Mouse (Mus musculus) neural tube, embryonic 11.5 days (tissue): ENCODE measurements at regions not wholly inside any gene's neighbourhood (a gene's known extent, or its start where the extent isn't known, plus 50 kb on each side); places are given as distances from the start of the nearest gene placed in this dataset.

ENCODE experiments used
- ATAC-seq: fragments of 200-750 bp; cut with Nextera tagmentation; 2 replicates; pipeline ENCODE4 v1.8.0; 2017; ENCODE audit warnings: moderate number of reproducible peaks, mild to moderate bottlenecking, moderate TSS enrichment, moderate library complexity; ENCODE audit not compliant: insufficient read depth, low FRiP score, low TSS enrichment
- DNase-seq: peaks from one replicate; pipeline ENCODE4 v3.0.0-alpha.2; 2015; ENCODE audit warnings: low spot score
- H3K27ac ChIP-seq: fragments of 300-500 bp; sonication (generic); 2 replicates; pipeline ENCODE4 v1.5.1; 2014; ENCODE audit warnings: low read depth, mild to moderate bottlenecking, low read length
- H3K27me3 ChIP-seq: fragments of 300-500 bp; sonication (generic); 2 replicates; pipeline ENCODE4 v1.6.1; 2014; ENCODE audit warnings: mild to moderate bottlenecking, low read length, mixed read lengths; ENCODE audit not compliant: control insufficient read depth, insufficient read depth
- H3K36me3 ChIP-seq: fragments of 300-500 bp; sonication (generic); 2 replicates; pipeline ENCODE4 v1.6.1; 2014; ENCODE audit warnings: mild to moderate bottlenecking, low read length, moderate library complexity, mixed read lengths; ENCODE audit not compliant: control insufficient read depth, insufficient read depth
- H3K4me1 ChIP-seq: fragments of 300-500 bp; sonication (generic); 2 replicates; pipeline ENCODE4 v1.6.1; 2014; ENCODE audit warnings: low read length, mixed read lengths; ENCODE audit not compliant: control insufficient read depth, insufficient read depth
- H3K4me2 ChIP-seq: fragments of 300-500 bp; sonication (generic); 2 replicates; pipeline ENCODE4 v1.6.1; 2014; ENCODE audit warnings: low read depth, mild to moderate bottlenecking, moderate library complexity
- H3K4me3 ChIP-seq: fragments of 300-500 bp; sonication (generic); 2 replicates; pipeline ENCODE4 v1.5.1; 2014; ENCODE audit warnings: low read depth, low read length
- H3K9ac ChIP-seq: fragments of 300-500 bp; sonication (generic); 2 replicates; pipeline ENCODE4 v1.6.1; 2014; ENCODE audit warnings: mild to moderate bottlenecking, low read length
- H3K9me3 ChIP-seq: fragments of 300-500 bp; sonication (generic); 2 replicates; pipeline ENCODE4 v1.6.1; 2016; ENCODE audit warnings: low read length; ENCODE audit not compliant: control insufficient read depth
- WGBS: fragments of 180-500 bp; shearing (Covaris S2); extraction: QIAGEN DNeasy Blood & Tissue Kit; methylation state at CpG from one replicate; pipeline ENCODE4 v1.1.7; 2014; 5-methylcytosine and 5-hydroxymethylcytosine counted together

DNA sequence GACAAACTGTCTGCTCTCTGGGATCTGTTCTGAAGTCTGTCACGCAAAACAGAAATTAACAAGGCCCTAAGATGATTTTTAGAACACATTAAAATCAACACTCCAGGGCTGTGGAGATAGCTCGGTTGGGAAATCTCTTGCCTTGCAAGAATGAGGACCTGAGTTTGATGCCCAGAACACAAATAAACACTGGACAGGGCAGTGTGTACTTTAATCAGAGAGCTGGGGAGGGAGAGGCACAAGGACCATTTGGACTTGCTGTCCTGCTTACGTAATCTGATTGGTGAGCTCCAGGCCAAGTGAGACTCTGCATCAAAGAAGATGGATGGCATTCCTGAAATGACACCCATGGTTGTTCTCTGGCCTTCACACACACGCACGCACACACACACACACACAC lies 111.2 kb upstream of the Stac start:
- Histone ChIP-seq H3K27ac (no peak overlapping the region), H3K9ac (no peak overlapping the region), H3K4me2 (no peak overlapping the region), H3K27me3 (no peaks in the 10 kb centered on the region), H3K4me3 (no peak overlapping the region), H3K4me1 (no peaks in the 10 kb centered on the region), H3K9me3 (no peaks in the 10 kb centered on the region), H3K36me3 (no peaks in the 10 kb centered on the region)
- DNase-seq (no peak), ATAC-seq (no peak)
- WGBS, result 83% methylated on average over 5 of the region's 5 CpGs

- no peak overlapping the region for H3K4me3 ChIP-seq
- WGBS, result 88% methylated on average over 5 of the region's 5 CpGs
- H3K9ac ChIP-seq, result no peak overlapping the region
- H3K9me3 ChIP-seq, result no peaks in the 10 kb centered on the region
- DNase-seq, result no peak
- no peak overlapping the region for H3K4me2 ChIP-seq
- no peak overlapping the region for H3K27ac ChIP-seq
- no peaks in the 10 kb centered on the region for H3K27me3 ChIP-seq
- no peaks in the 10 kb centered on the region for H3K4me1 ChIP-seq
- no peaks in the 10 kb centered on the region for H3K36me3 ChIP-seq
- ATAC-seq, result no peak
Measured at GRCm38 (mm10) chr9:111800869-111801268, 110.7 kb upstream of the Stac start.

GRCm38 (mm10) chr9:111778981-111779380 lies 88.8 kb upstream of the Stac start:
- no peak overlapping the region for H3K4me3 ChIP-seq
- DNase-seq, result no peak
- 90% methylated on average over 3 of the region's 3 CpGs for WGBS
- no peak overlapping the region for H3K9ac ChIP-seq
- H3K9me3 ChIP-seq, result no peaks in the 10 kb centered on the region
- ATAC-seq, result no peak
- no peak overlapping the region for H3K4me2 ChIP-seq
- no peaks in the 10 kb centered on the region for H3K27me3 ChIP-seq
- H3K27ac ChIP-seq, result no peak overlapping the region
- no peaks in the 10 kb centered on the region for H3K36me3 ChIP-seq
- H3K4me1 ChIP-seq, result no peaks in the 10 kb centered on the region

DNA sequence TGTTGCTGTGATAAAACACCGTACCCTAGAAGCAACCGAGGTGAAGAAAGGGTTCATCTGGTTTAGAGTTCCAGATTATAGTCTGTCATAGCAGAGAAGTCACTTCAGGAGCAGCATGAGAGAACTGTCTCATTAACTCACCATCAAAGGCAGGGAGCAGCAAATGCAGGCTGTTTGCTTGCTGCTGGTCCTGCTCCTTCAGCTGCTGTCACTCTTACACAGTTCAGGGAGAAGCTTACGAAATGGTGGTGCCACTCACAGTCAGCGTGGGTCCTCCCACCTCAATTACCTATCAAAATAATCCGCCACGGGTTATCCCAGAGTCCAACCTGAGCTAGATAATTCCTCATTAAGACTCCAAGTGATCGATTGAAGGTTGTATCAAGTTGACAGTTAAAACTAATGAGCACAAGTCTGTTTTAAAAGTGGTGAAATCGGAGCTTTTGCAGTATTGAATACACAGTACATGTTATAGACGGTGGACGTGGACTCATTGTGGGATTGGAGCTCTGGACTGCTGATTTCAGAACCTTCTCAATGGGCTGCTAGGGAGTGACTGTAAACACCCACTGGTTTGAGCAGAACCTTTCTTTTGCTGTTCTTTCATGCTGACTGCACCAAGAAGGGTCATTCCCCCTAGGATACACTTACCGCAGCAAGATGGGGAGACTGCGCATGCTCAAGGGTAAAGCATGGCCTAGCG lies 87.4 kb upstream of the Stac start:
- DNase-seq (no peak), ATAC-seq (no peak)
- Histone ChIP-seq H3K27me3 (no peaks in the 10 kb centered on the region), H3K27ac (no peak overlapping the region), H3K4me3 (no peak overlapping the region), H3K9me3 (no peaks in the 10 kb centered on the region), H3K36me3 (no peaks in the 10 kb centered on the region), H3K9ac (no peak overlapping the region), H3K4me2 (no peak overlapping the region), H3K4me1 (no peaks in the 10 kb centered on the region)
- WGBS, result 87% methylated on average over 13 of the region's 13 CpGs

GRCm38 (mm10) chr9:111774229-111774628 lies 84.1 kb upstream of the Stac start:
- ATAC-seq (no peak), DNase-seq (no peak)
- H3K4me1 ChIP-seq, result no peaks in the 10 kb centered on the region
- H3K4me3 ChIP-seq, result no peak overlapping the region
- no peaks in the 10 kb centered on the region for H3K9me3 ChIP-seq
- H3K9ac ChIP-seq, result no peak overlapping the region
- no peak overlapping the region for H3K27ac ChIP-seq
- no peaks in the 10 kb centered on the region for H3K36me3 ChIP-seq
- H3K4me2 ChIP-seq, result no peak overlapping the region
- no peaks in the 10 kb centered on the region for H3K27me3 ChIP-seq
- WGBS, result 87% methylated on average over 4 of the region's 4 CpGs

GRCm38 (mm10) chr9:111762653-111763468 lies 72.7 kb upstream of the Stac start:
- Histone ChIP-seq H3K9me3 (no peaks in the 10 kb centered on the region), H3K4me2 (no peak overlapping the region), H3K27me3 (no peaks in the 10 kb centered on the region), H3K9ac (no peak overlapping the region), H3K4me3 (no peak overlapping the region), H3K36me3 (no peaks in the 10 kb centered on the region), H3K27ac (no peak overlapping the region), H3K4me1 (no peaks in the 10 kb centered on the region)
- 79% methylated on average over 11 of the region's 11 CpGs for WGBS
- DNase-seq (no peak), ATAC-seq (no peak)

DNA sequence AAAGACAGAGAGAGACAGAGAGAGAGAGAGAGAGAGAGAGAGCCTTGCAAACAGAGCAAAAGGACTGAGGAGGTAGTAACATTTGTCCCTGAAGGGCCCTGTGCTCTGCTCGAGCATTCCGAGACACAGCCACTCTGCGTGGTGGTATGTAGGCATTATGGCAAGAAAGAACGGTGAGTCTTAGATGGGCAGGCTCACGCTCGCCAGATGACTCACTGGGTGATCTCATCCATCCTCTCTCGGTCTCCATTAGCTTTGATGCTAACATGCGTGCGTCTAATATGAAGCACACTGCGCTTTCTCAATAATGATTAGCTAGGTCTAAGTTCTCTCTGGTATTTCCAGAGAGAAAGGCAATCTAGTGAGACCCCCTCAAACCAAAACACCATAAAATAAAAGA lies 65.1 kb upstream of the Stac start:
- no peaks in the 10 kb centered on the region for H3K9me3 ChIP-seq
- no peak overlapping the region for H3K9ac ChIP-seq
- H3K27me3 ChIP-seq, result no peaks in the 10 kb centered on the region
- no peak overlapping the region for H3K4me2 ChIP-seq
- ATAC-seq (no peak), DNase-seq (no peak)
- 85% methylated on average over 10 of the region's 10 CpGs for WGBS
- H3K27ac ChIP-seq, result no peak overlapping the region
- H3K4me1 ChIP-seq, result no peaks in the 10 kb centered on the region
- no peak overlapping the region for H3K4me3 ChIP-seq
- H3K36me3 ChIP-seq, result no peaks in the 10 kb centered on the region

DNA sequence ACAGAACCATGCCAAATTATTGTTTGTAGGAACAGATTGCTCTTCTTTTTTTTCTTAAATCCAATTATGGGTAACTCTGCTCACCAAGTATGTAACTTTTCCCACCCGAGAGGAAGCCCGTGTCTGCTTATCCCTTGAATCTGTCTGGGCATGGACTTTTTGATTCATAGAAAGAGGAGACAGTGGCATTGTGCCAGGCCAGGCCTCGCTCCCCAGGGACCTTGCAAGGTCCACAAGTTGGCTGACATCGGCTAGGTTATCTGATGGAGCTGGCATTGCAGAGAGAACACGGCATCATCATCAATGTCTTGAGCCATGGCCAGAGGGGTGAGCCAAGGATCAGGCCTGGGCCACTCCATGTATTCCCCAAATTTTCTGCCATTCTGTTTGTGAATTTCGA lies 56.0 kb upstream of the Stac start:
- no peak for DNase-seq
- no peak for ATAC-seq
- Histone ChIP-seq H3K9ac (no peak overlapping the region), H3K4me2 (no peak overlapping the region), H3K9me3 (no peaks in the 10 kb centered on the region), H3K36me3 (no peaks in the 10 kb centered on the region), H3K27me3 (no peaks in the 10 kb centered on the region), H3K4me1 (no peaks in the 10 kb centered on the region), H3K4me3 (no peak overlapping the region), H3K27ac (no peak overlapping the region)
- WGBS, result 87% methylated on average over 6 of the region's 6 CpGs

GRCm38 (mm10) chr9:111745206-111745605 lies 55.1 kb upstream of the Stac start:
- no peaks in the 10 kb centered on the region for H3K36me3 ChIP-seq
- no peak for ATAC-seq
- 58% methylated on average over 3 of the region's 3 CpGs for WGBS
- H3K27ac ChIP-seq, result no peak overlapping the region
- no peaks in the 10 kb centered on the region for H3K9me3 ChIP-seq
- H3K27me3 ChIP-seq, result no peaks in the 10 kb centered on the region
- DNase-seq, result no peak
- H3K4me2 ChIP-seq, result no peak overlapping the region
- H3K4me1 ChIP-seq, result no peaks in the 10 kb centered on the region
- H3K9ac ChIP-seq, result no peak overlapping the region
- no peak overlapping the region for H3K4me3 ChIP-seq
